Mouse (Mus musculus) cerebellum, adult 9-11 months (tissue): ENCODE measurements at regions not wholly inside any gene's neighbourhood (a gene's known extent, or its start where the extent isn't known, plus 50 kb on each side); places are given as distances from the start of the nearest gene placed in this dataset.

Source experiments
- DNase-seq: peaks from one replicate; pipeline ENCODE4 v3.0.0; 2022

- peak; percentile 5 for DNase-seq
These were observed 101.3 kb upstream of the Luzp2 start for GRCm38 (mm10) chr7:54734039-54734438.

- no peak for DNase-seq
These were observed 100.4 kb upstream of the Luzp2 start for GRCm38 (mm10) chr7:54734861-54735260.

GRCm38 (mm10) chr7:54767341-54767740 is 68.0 kb upstream of the Luzp2 start:
- no peak for DNase-seq

GRCm38 (mm10) chr7:54768683-54769082 is 66.6 kb upstream of the Luzp2 start:
- DNase-seq: no peak

GRCm38 (mm10) chr7:54781939-54782520 is 53.3 kb upstream of the Luzp2 start:
- DNase-seq: peak; percentile 13

- no peak for DNase-seq
These were observed 52.7 kb upstream of the Luzp2 start for GRCm38 (mm10) chr7:54782604-54783003.

GRCm38 (mm10) chr7:54783550-54784529 is 51.5 kb upstream of the Luzp2 start:
- DNase-seq: no peak
